Mouse (Mus musculus) bone marrow macrophage, adult 2 months (primary cell): ENCODE data around the gene Lekr1.

Source experiments
- CTCF ChIP-seq: IDR thresholded peaks from 2 replicates; pipeline ENCODE4 v1.5.1; 2012; ENCODE audit warnings: low read depth, mild to moderate bottlenecking, low read length, moderate library complexity
- POLR2A ChIP-seq: IDR thresholded peaks from 2 replicates; pipeline ENCODE4 v1.6.1; 2012; ENCODE audit warnings: mild to moderate bottlenecking, low read depth, low read length, borderline replicate concordance

DNA sequence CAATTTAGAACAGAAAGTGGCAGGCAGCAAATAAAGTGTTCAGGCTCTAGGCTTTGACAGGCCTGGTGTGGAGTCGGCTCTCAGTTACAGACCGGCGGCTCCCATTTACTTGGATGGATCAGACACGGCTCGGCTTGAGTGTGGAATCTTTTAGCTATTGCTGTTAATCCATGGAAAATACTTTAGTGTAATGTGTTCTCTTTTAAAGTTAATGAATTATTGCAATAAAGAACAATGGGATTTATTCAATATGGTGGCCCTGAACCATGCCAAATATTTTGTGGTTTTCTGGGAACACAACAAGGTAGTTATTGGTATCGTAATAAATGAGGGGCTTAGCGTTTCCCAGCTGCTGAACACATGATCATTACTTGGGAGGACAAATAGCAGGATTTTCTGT lies 28.7 kb upstream of the Lekr1 start:
- TF ChIP-seq CTCF (no peak), POLR2A (no peak)
